In genomic region chr9:72943424-72943823, GRCm38 (mm10) we compare ENCODE assay signal across 13 mouse cellular contexts. TPM values are rescaled to one million over a fixed set of nuclear protein-coding genes. Genes with fewer than 3 reads are reported as not detected.
DNase-seq lines count a peak whose midpoint lies in the region; ATAC-seq and TF ChIP-seq lines count a peak whose summit lies in the region.
"Had no signal": no experiment of that assay in that cellular context is flagged by ENCODE, and none has a peak within 500 bp of the region (broad histone marks: within the 10 kb centered on the region; RNA-seq: fewer than 3 reads in every experiment).

No protein-coding gene starts in this region.

- intact Hi-C loops in heart, postnatal 10 days (cut with DNase I), result no loop called here

- no peak for ATAC-seq in intestine, postnatal 0 days
- ATAC-seq in intestine, embryonic 16.5 days, result no peak

- H3K4me3 ChIP-seq in intestine, postnatal 0 days (ENCODE audit: low read depth, low read length), result no peak overlapping the region
- no peak overlapping the region for H3K4me3 ChIP-seq in intestine, embryonic 16.5 days (ENCODE audit: low read length)
- no peak overlapping the region for H3K4me3 ChIP-seq in cortical plate, adult 2 months (ENCODE audit: insufficient read depth, low read length)
- H3K4me3 ChIP-seq: hindbrain, embryonic 15.5 days had no signal

- no peak overlapping the region for H3K9ac ChIP-seq in intestine, postnatal 0 days (ENCODE audit: low read depth, low read length)
- no peak overlapping the region for H3K9ac ChIP-seq in intestine, embryonic 16.5 days (ENCODE audit: low read depth, low read length)
- H3K9ac ChIP-seq: hindbrain, embryonic 15.5 days had no signal

- peak; percentile 42 for TF ChIP-seq CTCF in intestine, postnatal 0 days (IDR thresholded peaks at IDR 0.05; ENCODE audit: low read depth)
- 0 out of 2 replicates have a peak, but pooled peaks have one; percentile 4 for TF ChIP-seq CTCF in cortical plate, adult 2 months (IDR thresholded peaks at IDR 0.05; ENCODE audit: extremely low read depth, insufficient read depth, low read length)

- TF ChIP-seq POLR2A in cortical plate, adult 2 months (IDR thresholded peaks at IDR 0.05; ENCODE audit: extremely low read depth, insufficient read depth, low read length), result no peak

- no peaks in the 10 kb centered on the region for H3K4me1 ChIP-seq in intestine, postnatal 0 days (replicated peaks; ENCODE audit: control insufficient read depth, insufficient read depth, low read length)
- no peaks in the 10 kb centered on the region for H3K4me1 ChIP-seq in intestine, embryonic 16.5 days (ENCODE audit: control insufficient read depth, insufficient read depth, low read length)
- H3K4me1 ChIP-seq in cortical plate, adult 2 months (ENCODE audit: control insufficient read depth, insufficient read depth, low read length), result no peaks in the 10 kb centered on the region
- H3K4me1 ChIP-seq: hindbrain, embryonic 15.5 days had no signal

- H3K27me3 ChIP-seq in intestine, postnatal 0 days (replicated peaks; ENCODE audit: control insufficient read depth, insufficient read depth, low read length), result no peaks in the 10 kb centered on the region
- no peaks in the 10 kb centered on the region for H3K27me3 ChIP-seq in intestine, embryonic 16.5 days (replicated peaks; ENCODE audit: control insufficient read depth, insufficient read depth, low read length)
- H3K27me3 ChIP-seq: hindbrain, embryonic 15.5 days had no signal

- H3K4me2 ChIP-seq in intestine, postnatal 0 days (replicated peaks; ENCODE audit: low read depth), result no peak overlapping the region
- H3K4me2 ChIP-seq in intestine, embryonic 16.5 days (ENCODE audit: low read depth, low read length), result no peak overlapping the region
- H3K4me2 ChIP-seq: heart, embryonic 11.5 days; hindbrain, embryonic 15.5 days had no signal

- H3K27ac ChIP-seq in intestine, postnatal 0 days (ENCODE audit: low read depth, low read length), result no peak overlapping the region
- H3K27ac ChIP-seq in intestine, embryonic 16.5 days (ENCODE audit: low read length), result no peak overlapping the region
- no peak overlapping the region for H3K27ac ChIP-seq in cortical plate, adult 2 months (ENCODE audit: insufficient read depth, low read length)
- H3K27ac ChIP-seq: hindbrain, embryonic 15.5 days had no signal

- 64% methylated on average over 3 of the region's 3 CpGs for WGBS in intestine, postnatal 0 days
- WGBS in intestine, embryonic 16.5 days, result 58% methylated on average over 3 of the region's 3 CpGs

- DNase-seq in lung, postnatal 36 days, result peak; percentile 27
- no peak for DNase-seq in lung, postnatal 4 days
- DNase-seq in ES-CJ7 (ENCODE audit: low read depth, low spot score), result peak; percentile 75
- DNase-seq in urinary bladder, adult 18-20 months (ENCODE audit: low spot score in 2 of 2), result no peak
- no peak for DNase-seq in heart, postnatal 10 days
- DNase-seq: cerebellum, postnatal 25 days had no signal

- H3K9me3 ChIP-seq in intestine, postnatal 0 days (ENCODE audit: control insufficient read depth), result 0 out of 2 replicates have a peak, but pooled peaks cover 3% of the 10 kb centered on the region
- H3K9me3 ChIP-seq in intestine, embryonic 16.5 days (ENCODE audit: control insufficient read depth, low read length), result peaks cover 5% of the 10 kb centered on the region; the same call in 1 of the 2 replicates

- no peaks in the 10 kb centered on the region; the same call in 1 of the 2 replicates for H3K36me3 ChIP-seq in intestine, postnatal 0 days (ENCODE audit: control insufficient read depth, insufficient read depth)
- peaks cover 10% of the 10 kb centered on the region; the same call in 1 of the 2 replicates for H3K36me3 ChIP-seq in intestine, embryonic 16.5 days (ENCODE audit: control insufficient read depth, insufficient read depth, low read length)

RNA-seq across cellular contexts. Expression of gene Dyx1c1, which starts 15.2 kb away (rescaled TPM):
- 0.16 and 0.27 TPM in 2 replicates for polyA plus RNA-seq in intestine, postnatal 0 days (2015; fragmentation: Nextera tagmentation; extraction: Ambion mirVana)
- polyA plus RNA-seq in intestine, embryonic 16.5 days (2015; fragmentation: Nextera tagmentation; extraction: Ambion mirVana), result 0.49 and 0.57 TPM in 2 replicates
- polyA plus RNA-seq in cortical plate, adult 2 months (2012; rRNA removed), result 1.7 and 2.0 TPM in 2 replicates
- total RNA-seq in heart, postnatal 10 days (2021), result under 1 TPM; 0.43 to 0.79 TPM
- total RNA-seq: monocyte, adult 5-6 weeks had no signal

RNA-seq across cellular contexts. Expression of gene Gm44503, which starts 15.2 kb away (rescaled TPM):
- polyA plus RNA-seq in intestine, postnatal 0 days (2015; fragmentation: Nextera tagmentation; extraction: Ambion mirVana), result 0.20 TPM in 1 of 2 replicates, not detected in the other
- polyA plus RNA-seq in intestine, embryonic 16.5 days (2015; fragmentation: Nextera tagmentation; extraction: Ambion mirVana), result not detected in 2 replicates
- polyA plus RNA-seq in cortical plate, adult 2 months (2012; rRNA removed), result not detected in 2 replicates
- total RNA-seq in heart, postnatal 10 days (2021), result not detected
- polyA plus RNA-seq: heart, embryonic 11.5 days; hindbrain, embryonic 15.5 days; lung, embryonic 16.5 days had no signal

RNA-seq across cellular contexts. Expression of gene Pygo1, which starts 18.0 kb away (rescaled TPM):
- 0.90 TPM in 2 replicates for polyA plus RNA-seq in intestine, postnatal 0 days (2015; fragmentation: Nextera tagmentation; extraction: Ambion mirVana)
- 1.5 and 1.7 TPM in 2 replicates for polyA plus RNA-seq in intestine, embryonic 16.5 days (2015; fragmentation: Nextera tagmentation; extraction: Ambion mirVana)
- 7.7 and 8.5 TPM in 2 replicates for polyA plus RNA-seq in cortical plate, adult 2 months (2012; rRNA removed)
- total RNA-seq in heart, postnatal 10 days (2021), result 1 to 10 TPM; 7.4 to 8.3 TPM
- total RNA-seq: monocyte, adult 5-6 weeks had no signal

RNA-seq across cellular contexts. Expression of gene Ccpg1os, which starts 41.8 kb away (rescaled TPM):
- polyA plus RNA-seq in intestine, postnatal 0 days (2015; fragmentation: Nextera tagmentation; extraction: Ambion mirVana), result 6.7 and 7.7 TPM in 2 replicates
- polyA plus RNA-seq in intestine, embryonic 16.5 days (2015; fragmentation: Nextera tagmentation; extraction: Ambion mirVana), result 10.4 and 11.3 TPM in 2 replicates
- polyA plus RNA-seq in cortical plate, adult 2 months (2012; rRNA removed), result 16.6 and 18.3 TPM in 2 replicates
- total RNA-seq in heart, postnatal 10 days (2021), result 1 to 10 TPM; 4.6 to 4.7 TPM
- total RNA-seq: monocyte, adult 5-6 weeks had no signal

RNA-seq across cellular contexts. Expression of gene Ccpg1, which starts 41.8 kb away (rescaled TPM):
- 16.2 and 17.4 TPM in 2 replicates for polyA plus RNA-seq in intestine, postnatal 0 days (2015; fragmentation: Nextera tagmentation; extraction: Ambion mirVana)
- 23.5 and 24.4 TPM in 2 replicates for polyA plus RNA-seq in intestine, embryonic 16.5 days (2015; fragmentation: Nextera tagmentation; extraction: Ambion mirVana)
- 70.8 and 81.8 TPM in 2 replicates for polyA plus RNA-seq in cortical plate, adult 2 months (2012; rRNA removed)
- total RNA-seq in heart, postnatal 10 days (2021), result 10 to 100 TPM; 53.4 to 53.9 TPM

Comparison
In these comparisons a context has a peak if more than half of its experiments do, and no peak if none do; other contexts are left out.
1. DNase-seq: peak in lung, postnatal 36 days (single experiment) and ES-CJ7 (single experiment); none in lung, postnatal 4 days (0 of 2), urinary bladder, adult 18-20 months (0 of 2) and heart, postnatal 10 days (0 of 2).